Mouse (Mus musculus) erythroblast, adult 5-6 weeks (primary cell): Measurements from ENCODE around the gene Fhad1. TPM values are rescaled to one million over a fixed set of nuclear protein-coding genes. Genes with fewer than 3 reads are reported as not detected.

Source experiments
- total RNA-seq, 2 experiments: library from RNA; stranded (forward) in 1 of 2; stranded (reverse) in 1 of 2; fragments of 150-400 nt in 1 of 2; fragments of 200-764, 138-1000 nt in 1 of 2; gene quantifications; 2 replicates each; pipeline versions ENCODE4 v1.2.3 to v1.2.4; 2015 to 2017; ENCODE audit warnings: low replicate concordance in 2 of 2

Fhad1 gene
- total RNA-seq, 2 experiments from 2014 or later = 0.17 TPM; not detected in 1

Other genes with a start within 250 kb of the Fhad1 start
- 0.38 and 5.0 TPM in 2 replicates for gene Dnajc16, start 224.2 kb downstream of the Fhad1 start, total RNA-seq (2015; ENCODE audit: low replicate concordance)
- gene Dnajc16, start 224.2 kb downstream of the Fhad1 start, total RNA-seq (2017; ENCODE audit: low replicate concordance) = 3.2 and 7.8 TPM in 2 replicates
- gene Casp9, start 221.5 kb downstream of the Fhad1 start, total RNA-seq (2015; ENCODE audit: low replicate concordance) = 4.4 and 10.0 TPM in 2 replicates
- gene Casp9, start 221.5 kb downstream of the Fhad1 start, total RNA-seq (2017; ENCODE audit: low replicate concordance) = 4.2 and 4.3 TPM in 2 replicates
- gene Cela2a, start 188.9 kb downstream of the Fhad1 start, total RNA-seq (2015; ENCODE audit: low replicate concordance) = not detected in 2 replicates
- gene Cela2a, start 188.9 kb downstream of the Fhad1 start, total RNA-seq (2017; ENCODE audit: low replicate concordance) = not detected in 2 replicates
- gene Ctrc, start 168.7 kb downstream of the Fhad1 start, total RNA-seq (2015; ENCODE audit: low replicate concordance) = not detected in 2 replicates
- gene Ctrc, start 168.7 kb downstream of the Fhad1 start, total RNA-seq (2017; ENCODE audit: low replicate concordance) = not detected in 2 replicates
- 17.6 and 22.5 TPM in 2 replicates for gene Efhd2, start 140.2 kb downstream of the Fhad1 start, total RNA-seq (2015; ENCODE audit: low replicate concordance)
- 13.9 and 19.6 TPM in 2 replicates for gene Efhd2, start 140.2 kb downstream of the Fhad1 start, total RNA-seq (2017; ENCODE audit: low replicate concordance)
- 4.6 and 8.1 TPM in 2 replicates for gene Tmem51, start 69.2 kb upstream of the Fhad1 start, total RNA-seq (2015; ENCODE audit: low replicate concordance)
- 1.4 and 2.9 TPM in 2 replicates for gene Tmem51, start 69.2 kb upstream of the Fhad1 start, total RNA-seq (2017; ENCODE audit: low replicate concordance)
- not detected in 2 replicates for gene Kazn, start 224.3 kb upstream of the Fhad1 start, total RNA-seq (2015; ENCODE audit: low replicate concordance)
- not detected in 2 replicates for gene Kazn, start 224.3 kb upstream of the Fhad1 start, total RNA-seq (2017; ENCODE audit: low replicate concordance)